Mouse (Mus musculus) midbrain, embryonic 12.5 days (tissue): ENCODE measurements at regions not wholly inside any gene's neighbourhood (a gene's known extent, or its start where the extent isn't known, plus 50 kb on each side); places are given as distances from the start of the nearest gene placed in this dataset.
"Not testable (repeated sequence)": the region's sequence is repeated elsewhere in the genome, so short reads cannot be mapped to it uniquely, and the experiment has no call there.

Experiments
- ATAC-seq: fragments of 200-750 bp; cut with Nextera tagmentation; 2 replicates; pipeline ENCODE4 v1.8.0; 2017; ENCODE audit warnings: low read depth, moderate TSS enrichment, moderate library complexity; ENCODE audit not compliant: low FRiP score
- H3K27ac ChIP-seq: fragments of 300-500 bp; sonication (generic); replicated peaks from 2 replicates; pipeline ENCODE4 v1.5.1; 2016; ENCODE audit warnings: mild to moderate bottlenecking
- H3K27me3 ChIP-seq: fragments of 300-500 bp; sonication (generic); 2 replicates; pipeline ENCODE4 v1.6.1; 2016; ENCODE audit warnings: mild to moderate bottlenecking
- H3K36me3 ChIP-seq: fragments of 300-500 bp; sonication (generic); 2 replicates; pipeline ENCODE4 v1.6.1; 2016
- H3K4me1 ChIP-seq: fragments of 300-500 bp; sonication (generic); 2 replicates; pipeline ENCODE4 v1.6.1; 2016
- H3K4me2 ChIP-seq: fragments of 300-500 bp; sonication (generic); replicated peaks from 2 replicates; pipeline ENCODE4 v1.6.1; 2016; ENCODE audit warnings: mild to moderate bottlenecking, moderate library complexity
- H3K4me3 ChIP-seq: fragments of 300-500 bp; sonication (generic); 2 replicates; pipeline ENCODE4 v1.5.1; 2016; ENCODE audit warnings: mild to moderate bottlenecking
- H3K9ac ChIP-seq: fragments of 300-500 bp; sonication (generic); replicated peaks from 2 replicates; pipeline ENCODE4 v1.6.1; 2016; ENCODE audit warnings: mild to moderate bottlenecking, moderate library complexity
- H3K9me3 ChIP-seq: fragments of 300-500 bp; sonication (generic); 2 replicates; pipeline ENCODE4 v1.6.1; 2016; ENCODE audit warnings: mild to moderate bottlenecking
- WGBS: fragments of 180-500 bp; shearing (Covaris S2); methylation state at CpG from one replicate; pipeline ENCODE4 v1.1.7; 2016; 5-methylcytosine and 5-hydroxymethylcytosine counted together

- Histone ChIP-seq H3K4me1 (no peaks in the 10 kb centered on the region), H3K4me2 (no peak overlapping the region), H3K36me3 (no peaks in the 10 kb centered on the region), H3K4me3 (no peak overlapping the region), H3K27ac (no peak overlapping the region), H3K9me3 (no peaks in the 10 kb centered on the region), H3K27me3 (no peaks in the 10 kb centered on the region), H3K9ac (no peak overlapping the region)
- no peak for ATAC-seq
- WGBS = 84% methylated on average over 10 of the region's 10 CpGs
Observed at GRCm38 (mm10) chr17:27298351-27298750, 94.1 kb upstream of the Lemd2 start.

DNA sequence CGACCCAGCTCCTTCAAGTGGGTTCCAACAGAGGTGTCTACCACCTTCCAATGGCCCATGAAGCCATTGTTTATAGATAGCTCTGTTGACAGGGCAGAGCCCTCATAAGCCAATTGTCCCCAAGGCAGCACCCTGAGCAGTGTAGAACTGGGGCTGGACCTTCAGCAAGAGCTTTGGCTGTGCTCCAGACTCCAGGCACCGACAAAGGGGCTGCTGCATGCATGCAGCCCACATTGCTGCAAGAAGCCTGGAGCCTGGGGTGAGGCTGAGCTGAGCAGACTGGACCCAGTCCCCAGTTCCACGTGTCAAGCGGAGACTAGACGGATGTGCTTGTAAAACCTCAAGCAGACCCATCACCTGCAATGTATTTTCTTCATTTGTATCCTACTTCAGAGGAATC is 91.9 kb upstream of the Lemd2 start:
- Histone ChIP-seq H3K36me3 (no peaks in the 10 kb centered on the region), H3K4me3 (no peak overlapping the region), H3K27ac (no peak overlapping the region), H3K9ac (no peak overlapping the region), H3K9me3 (no peaks in the 10 kb centered on the region; the same call in 1 of the 2 replicates), H3K27me3 (no peaks in the 10 kb centered on the region), H3K4me2 (no peak overlapping the region), H3K4me1 (no peaks in the 10 kb centered on the region)
- WGBS = 92% methylated on average over 5 of the region's 5 CpGs
- no peak for ATAC-seq

GRCm38 (mm10) chr17:27294208-27294604 is 89.9 kb upstream of the Lemd2 start:
- Histone ChIP-seq H3K27ac (no peak overlapping the region), H3K4me1 (no peaks in the 10 kb centered on the region), H3K27me3 (no peaks in the 10 kb centered on the region), H3K9me3 (peaks cover 4% of the 10 kb centered on the region), H3K9ac (no peak overlapping the region), H3K4me3 (no peak overlapping the region), H3K36me3 (no peaks in the 10 kb centered on the region), H3K4me2 (no peak overlapping the region)
- ATAC-seq = no peak
- whole genome bisulfite sequencing = 87% methylated on average over 5 of the region's 5 CpGs

- ATAC-seq = no peak
- Histone ChIP-seq H3K4me1 (no peaks in the 10 kb centered on the region), H3K9ac (no peak overlapping the region), H3K9me3 (peaks cover 4% of the 10 kb centered on the region), H3K4me3 (no peak overlapping the region), H3K36me3 (no peaks in the 10 kb centered on the region), H3K4me2 (no peak overlapping the region), H3K27ac (no peak overlapping the region), H3K27me3 (no peaks in the 10 kb centered on the region)
- WGBS = 83% methylated on average over 14 of the region's 14 CpGs
Observed at GRCm38 (mm10) chr17:27293586-27294207, 89.4 kb upstream of the Lemd2 start.

- no peak for ATAC-seq
Observed at GRCm38 (mm10) chr17:27291673-27292072, 87.4 kb upstream of the Lemd2 start.

GRCm38 (mm10) chr17:27291176-27291575 is 86.9 kb upstream of the Lemd2 start:
- no peaks in the 10 kb centered on the region for H3K4me1 ChIP-seq
- no peak for ATAC-seq
- no peak overlapping the region for H3K27ac ChIP-seq
- peaks cover 4% of the 10 kb centered on the region for H3K9me3 ChIP-seq
- H3K4me2 ChIP-seq = no peak overlapping the region
- no peak overlapping the region for H3K9ac ChIP-seq
- no peaks in the 10 kb centered on the region for H3K36me3 ChIP-seq
- no peak overlapping the region for H3K4me3 ChIP-seq
- 94% methylated on average over 14 of the region's 14 CpGs for WGBS
- no peaks in the 10 kb centered on the region for H3K27me3 ChIP-seq

More at GRCm38 (mm10) chr17:27291673-27292072, 87.4 kb upstream of the Lemd2 start:
- Histone ChIP-seq H3K27me3 (no peaks in the 10 kb centered on the region), H3K4me3 (no peak overlapping the region), H3K9ac (no peak overlapping the region), H3K27ac (no peak overlapping the region), H3K36me3 (no peaks in the 10 kb centered on the region), H3K4me2 (no peak overlapping the region), H3K4me1 (no peaks in the 10 kb centered on the region), H3K9me3 (peaks cover 4% of the 10 kb centered on the region)
- 84% methylated on average over 10 of the region's 10 CpGs for WGBS

DNA sequence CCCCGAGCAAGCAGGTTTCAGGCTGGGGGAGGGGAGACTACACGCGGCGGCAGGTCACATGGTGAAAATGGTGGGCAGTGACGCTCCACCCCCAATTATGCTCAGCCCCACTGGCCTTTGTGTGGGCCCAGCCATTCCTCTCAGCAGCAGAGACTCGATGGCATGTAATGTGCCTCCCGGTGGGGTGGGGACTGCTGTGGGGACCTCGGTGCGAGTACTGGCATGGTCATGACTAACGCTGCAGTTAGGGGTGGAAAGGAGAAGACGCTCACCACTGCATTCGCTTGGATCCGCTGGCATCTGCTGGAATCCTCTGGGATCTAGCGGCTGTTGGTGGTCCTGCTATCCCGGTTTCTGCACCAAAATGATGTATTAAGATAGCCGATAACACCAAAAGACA is 86.0 kb upstream of the Lemd2 start:
- no peak overlapping the region for H3K4me2 ChIP-seq
- no peaks in the 10 kb centered on the region for H3K27me3 ChIP-seq
- WGBS = 97% methylated on average over 16 of the region's 16 CpGs
- ATAC-seq = no peak
- no peaks in the 10 kb centered on the region for H3K36me3 ChIP-seq
- H3K27ac ChIP-seq = no peak overlapping the region
- H3K9me3 ChIP-seq = peaks cover 4% of the 10 kb centered on the region
- H3K9ac ChIP-seq = no peak overlapping the region
- H3K4me1 ChIP-seq = no peaks in the 10 kb centered on the region
- H3K4me3 ChIP-seq = no peak overlapping the region

GRCm38 (mm10) chr17:27289804-27290203 is 85.5 kb upstream of the Lemd2 start:
- not testable (repeated sequence) for H3K27ac ChIP-seq, H3K4me1 ChIP-seq, H3K4me3 ChIP-seq, H3K27me3 ChIP-seq, ATAC-seq, H3K9ac ChIP-seq, H3K36me3 ChIP-seq, H3K4me2 ChIP-seq, H3K9me3 ChIP-seq
- 94% methylated on average over 13 of the region's 15 CpGs for WGBS

- not testable (repeated sequence) for H3K9me3 ChIP-seq, H3K27ac ChIP-seq, ATAC-seq, H3K9ac ChIP-seq, H3K4me3 ChIP-seq, H3K27me3 ChIP-seq, H3K4me2 ChIP-seq, H3K36me3 ChIP-seq, H3K4me1 ChIP-seq
- WGBS = 95% methylated on average over 10 of the region's 10 CpGs
Observed at GRCm38 (mm10) chr17:27287986-27288385, 83.7 kb upstream of the Lemd2 start.

DNA sequence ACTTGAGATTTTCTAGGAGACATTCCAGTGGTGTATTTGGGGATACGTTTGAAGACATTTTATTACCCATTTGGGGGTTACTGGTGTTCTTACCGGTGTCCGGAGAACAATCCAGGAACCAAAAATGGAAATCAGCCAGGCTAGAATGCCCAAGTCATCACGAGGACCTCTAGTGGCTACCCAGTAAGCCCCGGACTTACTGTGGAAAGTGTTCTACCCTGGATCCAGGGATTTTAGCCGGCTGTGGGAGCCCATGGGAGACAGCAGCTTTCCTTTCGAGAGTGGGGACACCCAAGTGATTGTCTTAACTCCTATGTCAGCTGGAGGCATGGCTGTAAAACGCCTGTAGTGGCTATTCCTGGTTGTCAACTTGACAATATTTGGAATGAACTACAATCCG is 77.0 kb upstream of the Lemd2 start:
- Histone ChIP-seq H3K9ac (no peak overlapping the region), H3K27ac (no peak overlapping the region), H3K9me3 (peaks cover 10% of the 10 kb centered on the region), H3K4me2 (no peak overlapping the region), H3K4me1 (no peaks in the 10 kb centered on the region), H3K27me3 (no peaks in the 10 kb centered on the region), H3K36me3 (no peaks in the 10 kb centered on the region), H3K4me3 (no peak overlapping the region)
- ATAC-seq = no peak
- 83% methylated on average over 9 of the region's 9 CpGs for WGBS

GRCm38 (mm10) chr17:27279491-27280288 is 75.4 kb upstream of the Lemd2 start:
- not testable (repeated sequence) for H3K4me3 ChIP-seq, ATAC-seq, H3K4me2 ChIP-seq, H3K36me3 ChIP-seq, H3K4me1 ChIP-seq, H3K9ac ChIP-seq, H3K27ac ChIP-seq, H3K27me3 ChIP-seq
- peaks cover 16% of the 10 kb centered on the region for H3K9me3 ChIP-seq
- 93% methylated on average over 17 of the region's 17 CpGs for WGBS

- ATAC-seq, H3K4me1 ChIP-seq, H3K9ac ChIP-seq, H3K4me3 ChIP-seq, H3K27me3 ChIP-seq, H3K27ac ChIP-seq, H3K4me2 ChIP-seq, H3K36me3 ChIP-seq: not testable (repeated sequence)
- 96% methylated on average over 12 of the region's 12 CpGs for WGBS
- H3K9me3 ChIP-seq = peaks cover 16% of the 10 kb centered on the region
Observed at GRCm38 (mm10) chr17:27277786-27278185, 73.5 kb upstream of the Lemd2 start.
